Mouse (Mus musculus): ENCODE results near the gene Sirt3. TPM values are rescaled to one million over a fixed set of nuclear protein-coding genes. Genes with fewer than 3 reads are reported as not detected.

Gene Sirt3
- 10 to 100 TPM; 22.5 to 25.5 TPM for total RNA-seq (2021)
- long read RNA-seq, experiment 1, transcript Sirt3-202 (7 exons, 1,416 nt): major isoform, 14 of 34 reads
- long read RNA-seq, experiment 1, partial matches to known transcripts: 3 of 34 reads
- long read RNA-seq, experiment 1, other reads (novel, unspliced or antisense): 13 of 34 reads
- long read RNA-seq, experiment 2, transcript Sirt3-202 (7 exons, 1,416 nt): major isoform, 7 of 23 reads
- long read RNA-seq, experiment 2, partial matches to known transcripts: 0 of 23 reads
- long read RNA-seq, experiment 2, other reads (novel, unspliced or antisense): 15 of 23 reads

- peak; percentile 93 for DNase-seq (ENCODE audit: low spot score)
These were observed at the start of gene Sirt3, which contains the start of gene Psmd13 for GRCm38 (mm10) chr7:140881696-140882468. TSS of gene Sirt3 (minus strand) at chr7:140882309. TSS of gene Psmd13 (plus strand) at chr7:140881968.

- DNase-seq (ENCODE audit: low spot score): no peak
These were observed 45.1 kb upstream of the Sirt3 start for GRCm38 (mm10) chr7:140927181-140927580.

- no peak for DNase-seq (ENCODE audit: low spot score)
These were observed 41.1 kb upstream of the Sirt3 start for GRCm38 (mm10) chr7:140923070-140923775.

- DNase-seq (ENCODE audit: low spot score): peak; percentile 50
These were observed 40.4 kb upstream of the Sirt3 start for GRCm38 (mm10) chr7:140922398-140923069.

- no peak for DNase-seq (ENCODE audit: low spot score)
These were observed 39.3 kb upstream of the Sirt3 start for GRCm38 (mm10) chr7:140921225-140921975.

GRCm38 (mm10) chr7:140920418-140921029 lies 38.4 kb upstream of the Sirt3 start, which contains the start of gene Nlrp6:
TSS of gene Nlrp6 (plus strand) at chr7:140920902.
- DNase-seq (ENCODE audit: low spot score): no peak

- DNase-seq (ENCODE audit: low spot score): no peak
These were observed 37.8 kb upstream of the Sirt3 start for GRCm38 (mm10) chr7:140919911-140920310.

GRCm38 (mm10) chr7:140914031-140914690 lies 32.1 kb upstream of the Sirt3 start:
- DNase-seq (ENCODE audit: low spot score): no peak

- DNase-seq (ENCODE audit: low spot score): no peak
These were observed 30.9 kb upstream of the Sirt3 start for GRCm38 (mm10) chr7:140912846-140913482.

- no peak for DNase-seq (ENCODE audit: low spot score)
These were observed 30.2 kb upstream of the Sirt3 start for GRCm38 (mm10) chr7:140912293-140912692.

- DNase-seq (ENCODE audit: low spot score): peak; percentile 77
These were observed 26.6 kb upstream of the Sirt3 start for GRCm38 (mm10) chr7:140908634-140909107.

GRCm38 (mm10) chr7:140908181-140908580 lies 26.1 kb upstream of the Sirt3 start:
- no peak for DNase-seq (ENCODE audit: low spot score)

- no peak for DNase-seq (ENCODE audit: low spot score)
These were observed 25.6 kb upstream of the Sirt3 start for GRCm38 (mm10) chr7:140907697-140908096.

GRCm38 (mm10) chr7:140907131-140907530 lies 25.0 kb upstream of the Sirt3 start:
- DNase-seq (ENCODE audit: low spot score): no peak

GRCm38 (mm10) chr7:140905642-140906081 lies 23.6 kb upstream of the Sirt3 start:
- no peak for DNase-seq (ENCODE audit: low spot score)

GRCm38 (mm10) chr7:140903212-140903611 lies 21.1 kb upstream of the Sirt3 start:
- peak; percentile 83 for DNase-seq (ENCODE audit: low spot score)

GRCm38 (mm10) chr7:140902036-140902875 lies 20.1 kb upstream of the Sirt3 start:
- peak; percentile 80 for DNase-seq (ENCODE audit: low spot score)

- DNase-seq (ENCODE audit: low spot score): peak; percentile 80
These were observed 18.1 kb upstream of the Sirt3 start, which contains the start of gene Cox8b for GRCm38 (mm10) chr7:140900220-140900619. TSS of gene Cox8b (minus strand) at chr7:140900446.
